Mouse (Mus musculus) heart, postnatal 10 days (tissue): ENCODE data around the gene Irf6. TPM values are rescaled to one million over a fixed set of nuclear protein-coding genes. Genes with fewer than 3 reads are reported as not detected.

Experiments used
- DNase-seq, 2 experiments: peaks; one replicate each; pipeline ENCODE4 v3.0.0; 2021
- intact Hi-C: fragments of 180-260 bp; cut with DNase I; formaldehyde crosslinking; loops from one replicate; pipeline ENCODE4 v1.15.1; 2025
- total RNA-seq, 2 experiments: library from RNA; stranded (reverse); gene quantifications; 2 replicates each; pipeline ENCODE4 v1.2.3; 2021

Irf6 gene
- total RNA-seq, 2 experiments from 2014 or later, result 4.1 to 4.6 TPM

DNA sequence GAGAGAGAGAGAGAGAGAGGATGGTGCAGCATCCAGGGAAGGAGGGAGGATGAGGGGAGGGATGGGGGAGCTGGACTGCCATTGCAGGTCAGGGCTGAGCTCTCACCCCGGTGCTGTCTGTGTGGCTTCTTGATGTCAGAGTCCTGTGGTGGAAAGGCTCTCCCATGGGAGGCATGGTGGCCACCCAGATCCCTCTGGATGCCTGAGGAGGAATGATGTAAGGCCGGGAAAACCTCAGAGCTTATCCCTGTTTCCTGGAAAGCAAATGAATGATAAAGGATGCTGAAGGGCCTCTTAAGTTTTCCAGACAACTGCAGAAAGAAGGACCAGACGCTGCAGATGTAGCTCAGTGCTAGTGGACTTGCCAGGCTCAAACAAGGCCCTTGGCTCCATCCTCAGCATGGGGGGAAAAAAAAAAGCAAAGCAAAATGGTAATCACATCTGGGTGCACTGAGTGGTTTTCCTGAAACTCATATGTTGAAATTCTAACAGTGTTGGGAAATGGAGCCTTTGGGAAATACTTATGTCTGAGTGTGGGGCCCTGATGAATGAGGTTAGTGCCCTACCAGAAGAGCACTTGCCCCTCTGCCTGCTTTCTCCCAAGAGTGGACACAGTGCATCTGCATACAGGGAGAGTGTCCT, 42.4 kb downstream of the Irf6 start:
- intact Hi-C loops, result loop anchor here (10.0 kb wide), 1 partner anchor 190 kb away; no protein-coding TSS in a partner anchor

DNA sequence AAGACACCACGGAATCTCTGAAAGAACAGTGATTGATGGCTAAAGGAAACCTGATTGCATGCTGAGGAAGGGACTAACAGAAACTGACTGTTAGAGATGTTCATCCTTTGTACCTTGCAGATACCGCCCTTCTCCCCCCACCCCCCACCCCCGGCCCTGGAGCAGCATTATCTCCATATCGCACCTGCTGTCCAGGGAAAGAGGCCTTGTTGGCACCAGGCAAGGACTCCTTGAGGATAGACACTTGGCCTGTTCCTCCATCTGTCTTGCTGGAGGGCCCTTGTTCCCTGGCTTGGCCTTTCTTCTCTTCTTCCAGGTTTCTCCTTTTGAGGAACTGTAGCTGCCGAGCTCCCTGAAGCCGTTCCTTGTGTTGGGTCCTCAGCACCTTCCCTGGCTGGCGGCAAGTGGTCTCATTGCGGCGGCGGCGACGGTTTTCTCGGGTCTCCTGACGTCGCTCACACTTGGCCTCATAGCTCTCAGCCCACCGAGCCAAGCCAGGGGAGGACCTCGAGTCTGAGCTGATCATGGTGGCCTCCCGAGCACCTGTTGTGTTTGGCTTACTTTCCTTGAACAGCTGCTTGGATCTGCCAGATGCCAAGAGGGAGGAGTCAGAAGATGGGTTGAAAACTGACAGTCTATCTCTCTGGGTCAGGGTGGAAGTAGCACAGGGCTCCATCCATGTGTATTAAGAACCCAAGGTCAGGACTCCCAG, 44.7 kb downstream of the Irf6 start:
- DNase-seq, result peak; percentile 21 to 39
- intact Hi-C loops, result loop anchor here (10.0 kb wide), 1 partner anchor 193 kb away; no protein-coding TSS in a partner anchor

More for the DNA sequence above, 42.4 kb downstream of the Irf6 start:
- DNase-seq, result peak in 1 of 2 experiments; percentile 25

DNA sequence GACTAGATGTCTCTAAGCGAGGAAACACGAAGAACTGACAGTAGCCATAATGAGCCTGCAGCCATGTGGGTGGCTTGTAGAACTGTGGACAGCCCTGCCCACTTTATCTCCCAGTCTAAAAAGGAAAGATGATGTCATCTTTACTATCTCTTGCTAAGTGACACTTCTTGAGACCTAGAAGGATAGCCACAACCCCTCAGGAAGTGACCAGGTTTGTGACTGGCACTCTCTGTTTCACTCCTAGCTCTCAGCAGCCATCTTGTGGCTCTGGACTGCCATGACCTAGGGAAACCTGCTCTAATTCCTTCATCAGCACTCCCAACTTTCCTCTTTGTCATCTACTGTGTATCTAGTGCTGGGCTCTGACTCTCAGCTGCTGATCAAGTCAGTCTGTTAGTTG, 45.4 kb downstream of the Irf6 start:
- DNase-seq, result peak in 1 of 2 experiments; percentile 26
- intact Hi-C loops, result loop anchor here (10.0 kb wide), 1 partner anchor 194 kb away; no protein-coding TSS in a partner anchor

DNA sequence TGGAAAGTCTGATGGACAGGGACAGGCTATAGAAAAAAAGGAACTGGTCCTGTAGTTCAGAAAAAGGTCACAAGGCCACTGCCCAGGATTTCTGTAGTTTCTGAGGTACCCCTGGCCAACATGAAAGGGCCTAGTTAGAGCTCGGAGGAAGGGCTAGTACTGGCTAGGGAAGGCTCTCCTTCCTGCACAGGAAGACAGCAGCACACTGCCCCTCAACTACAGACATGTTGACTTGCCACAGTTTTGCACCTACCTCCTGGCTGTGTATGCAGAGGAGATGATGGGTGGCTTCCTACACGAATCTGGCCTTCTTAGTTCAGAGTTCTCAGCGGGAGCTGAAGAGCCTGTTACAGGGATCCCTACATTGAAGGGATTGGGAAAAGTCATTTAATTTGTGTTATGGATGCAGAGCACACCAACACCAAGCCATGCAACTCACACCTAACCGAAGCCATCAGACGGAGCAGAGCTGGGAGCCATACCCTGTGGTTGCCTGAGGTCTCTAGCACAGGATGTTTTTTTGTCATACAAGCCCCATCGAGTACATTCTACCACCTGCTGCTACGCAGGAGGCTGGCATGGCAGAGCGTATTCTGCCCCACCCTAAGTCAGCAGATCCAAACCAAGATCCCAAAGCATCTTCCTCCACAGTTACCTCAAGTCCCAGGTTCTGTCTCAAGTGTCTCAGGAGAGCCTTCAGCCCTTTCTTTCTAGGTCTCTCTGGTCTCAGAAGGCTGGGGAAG, 47.9 kb downstream of the Irf6 start:
- no peak for DNase-seq
- intact Hi-C loops, result no loop called here

DNA sequence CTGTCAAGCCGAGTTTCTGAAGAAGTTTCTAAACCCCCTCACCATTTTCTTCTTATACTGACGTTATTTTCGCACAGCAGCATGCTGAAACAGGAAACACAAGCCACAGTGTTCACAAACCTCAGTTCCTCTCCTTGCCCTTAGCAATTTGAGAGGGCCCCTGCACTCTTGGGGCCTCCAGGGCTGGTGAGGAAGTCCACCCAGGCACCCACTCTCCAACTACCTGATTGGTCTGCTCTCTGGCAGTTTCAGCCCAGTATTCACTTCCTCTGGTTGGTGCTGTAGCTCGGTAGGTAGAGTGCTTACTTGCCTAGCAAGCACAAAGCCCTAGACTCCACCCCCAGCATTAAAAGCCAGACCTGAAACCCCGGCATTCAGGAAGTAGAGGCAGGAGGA, 48.5 kb downstream of the Irf6 start, which contains the start of gene Traf3ip3:
Traf3ip3 (minus strand) TSS at position 321 of the 396 bp plus-strand sequence.
- DNase-seq, result peak; percentile 18 to 37
- intact Hi-C loops, result no loop called here

DNA sequence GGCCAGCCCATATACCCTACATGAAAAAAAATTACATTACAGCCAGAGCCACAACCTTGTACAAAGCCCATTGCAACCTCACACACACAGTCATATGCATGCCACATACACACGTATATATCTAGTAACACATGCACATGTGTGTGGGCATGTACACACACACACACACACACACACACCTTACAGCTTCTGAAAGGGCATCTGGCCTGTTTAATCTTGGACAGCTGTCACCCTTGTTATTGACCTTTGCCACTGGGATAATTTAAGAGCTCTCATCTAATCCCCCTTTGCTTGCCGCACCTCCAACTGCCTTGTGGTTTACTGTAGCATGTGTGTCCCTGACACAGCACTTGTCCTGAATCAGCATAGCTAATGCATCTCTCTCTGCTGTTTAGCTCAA, 50.9 kb downstream of the Irf6 start:
- DNase-seq, result no peak
- intact Hi-C loops, result no loop called here

DNA sequence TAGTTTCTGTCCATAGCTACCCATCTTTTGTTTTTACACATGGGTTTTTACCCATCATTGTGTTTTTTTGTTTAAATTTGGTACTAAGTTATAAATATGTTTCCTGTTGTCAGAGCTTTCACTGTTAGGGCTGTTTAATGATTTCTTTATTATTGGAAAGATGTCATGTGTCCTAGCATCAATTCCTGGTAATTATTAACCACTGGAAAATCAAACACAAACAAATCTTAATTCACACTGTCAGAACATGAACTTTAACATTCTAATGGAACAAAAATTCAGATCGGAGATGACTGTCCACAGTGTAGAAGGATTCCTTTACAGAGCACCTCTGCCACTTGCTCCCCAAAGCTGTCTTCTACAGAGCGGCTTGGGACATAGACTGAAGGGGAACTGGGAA, 52.5 kb downstream of the Irf6 start:
- DNase-seq, result no peak
- intact Hi-C loops, result loop anchor here (5.0 kb wide), 1 partner anchor 172 kb away; no protein-coding TSS in a partner anchor

DNA sequence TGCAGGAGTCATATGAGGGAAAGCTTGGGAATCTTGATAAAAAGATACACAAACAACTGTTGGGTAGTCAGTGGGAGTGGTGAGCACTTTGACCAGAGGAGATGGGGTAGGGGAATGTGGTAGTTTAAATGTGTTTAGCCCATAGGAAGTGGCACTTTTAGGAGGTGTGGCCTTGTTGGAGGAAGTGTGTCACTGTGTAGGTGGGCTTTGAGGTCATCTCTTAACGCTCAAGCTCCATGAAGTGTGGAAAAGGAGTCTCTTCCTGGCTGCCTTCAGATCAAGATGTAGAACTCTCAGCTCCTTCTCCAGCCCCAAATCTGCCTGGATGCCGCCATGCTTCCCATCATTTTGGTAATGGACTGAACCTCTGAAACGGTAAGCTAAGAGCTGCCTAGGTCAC, 54.6 kb downstream of the Irf6 start, which contains the start of gene Lamb3:
Lamb3 (plus strand) TSS at position 197 of the 400 bp plus-strand sequence.
- DNase-seq, result no peak
- intact Hi-C loops, result loop anchor here (5.0 kb wide), 1 partner anchor 170 kb away; no protein-coding TSS in a partner anchor

DNA sequence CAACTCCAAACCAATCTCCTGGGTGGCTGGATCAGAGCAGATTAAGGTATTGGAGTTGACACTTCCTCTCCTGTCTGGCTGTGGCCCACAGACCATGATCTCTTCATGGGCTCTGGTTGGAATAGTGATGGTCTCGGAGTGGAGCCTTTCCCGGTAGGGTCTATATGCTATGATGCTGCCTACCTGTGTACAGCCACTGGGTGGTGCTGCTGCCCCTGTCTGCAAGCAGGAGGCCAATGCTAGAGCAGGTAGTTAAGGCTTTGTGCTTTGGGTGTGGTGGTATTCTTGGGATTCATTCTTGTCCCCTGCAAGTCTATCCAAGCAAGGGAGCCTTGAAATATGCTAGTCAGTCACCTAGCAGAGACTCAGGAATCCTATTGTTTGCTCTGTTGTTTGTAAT, 55.3 kb downstream of the Irf6 start:
- intact Hi-C loops, result loop anchor here (1.0 to 5.0 kb wide), 3 partner anchors 47 to 169 kb away; no protein-coding TSS in a partner anchor
- peak; percentile 65 to 68 for DNase-seq

DNA sequence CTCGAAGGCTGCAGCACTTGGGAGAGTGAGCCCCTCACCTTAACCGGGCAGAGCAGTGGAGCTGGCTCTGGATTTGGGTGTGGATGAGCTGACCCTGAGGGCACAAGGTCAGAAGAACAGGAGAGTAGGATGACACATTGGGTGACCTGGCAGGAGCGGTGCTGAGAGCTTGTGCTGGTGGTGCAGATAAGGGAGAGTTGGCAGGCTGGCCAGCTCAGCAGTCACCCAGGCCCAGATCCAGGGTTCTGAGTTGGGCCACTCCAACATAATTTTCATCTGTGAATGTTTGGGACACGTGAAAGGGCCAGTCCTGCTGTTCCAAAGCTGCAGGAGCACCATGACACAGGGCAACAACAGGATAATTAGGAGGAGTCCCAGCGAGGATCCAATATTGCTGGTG, 58.5 kb downstream of the Irf6 start:
- DNase-seq, result peak; percentile 34 to 42
- intact Hi-C loops, result no loop called here

DNA sequence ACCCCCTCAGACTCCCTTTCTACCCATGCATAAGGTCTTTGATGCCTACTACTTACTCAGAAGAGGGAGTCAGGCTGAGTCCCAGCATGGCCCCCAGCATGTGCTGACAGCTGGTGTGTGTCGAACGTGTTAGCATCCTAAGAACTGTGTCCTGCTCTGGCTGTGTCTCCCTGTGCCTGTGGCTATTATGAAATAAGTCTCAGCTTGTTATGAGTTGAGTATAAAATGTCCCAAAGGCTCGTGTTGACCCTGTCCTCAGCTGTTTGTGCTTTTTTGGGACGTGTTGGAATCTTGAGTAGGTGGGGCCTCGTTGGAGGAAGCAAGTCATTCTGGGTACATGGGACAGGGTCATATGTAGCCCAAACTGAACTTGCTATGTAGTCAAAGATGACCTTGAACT, 61.1 kb downstream of the Irf6 start:
- intact Hi-C loops, result no loop called here
- DNase-seq, result no peak

DNA sequence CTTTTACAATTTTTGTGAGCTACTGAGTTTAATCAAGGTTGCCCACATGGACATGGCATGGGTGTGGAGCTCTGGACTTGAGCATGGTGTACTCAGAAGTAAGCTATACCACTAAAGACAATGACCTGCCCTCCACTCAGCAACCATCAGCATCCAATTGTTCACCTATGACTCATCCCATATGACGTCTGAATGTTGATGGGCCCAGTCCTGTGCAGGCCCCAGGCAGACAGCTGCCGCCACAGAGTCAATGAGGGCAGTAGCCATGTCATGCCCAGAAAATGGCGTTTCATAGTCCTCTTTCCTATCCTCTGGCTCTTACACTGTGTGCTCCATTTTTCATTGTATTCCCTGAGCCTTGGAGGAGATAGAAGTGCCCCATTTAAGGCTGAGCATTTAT, 63.1 kb downstream of the Irf6 start:
- intact Hi-C loops, result no loop called here
- no peak for DNase-seq

DNA sequence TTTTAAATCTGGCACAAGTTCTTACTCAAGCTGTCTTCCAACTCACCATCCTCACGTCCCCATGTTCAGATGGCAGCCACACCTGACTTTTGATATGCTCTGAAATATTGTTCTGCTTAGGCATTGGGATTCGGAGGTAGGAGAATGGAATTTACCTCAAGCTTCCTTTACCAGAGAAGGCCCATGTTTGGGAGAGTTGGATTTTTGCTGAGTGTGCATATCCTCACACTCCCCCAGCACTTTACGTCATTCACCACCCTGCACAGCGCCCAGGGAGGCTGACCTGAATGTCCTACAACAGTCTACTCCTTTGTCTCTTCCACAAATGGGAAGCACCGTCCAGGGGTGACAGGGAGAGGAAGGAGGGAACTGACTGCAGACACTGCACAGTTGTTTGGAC, 67.5 kb downstream of the Irf6 start:
- intact Hi-C loops, result no loop called here
- no peak for DNase-seq

Other genes with a start within 250 kb of the Irf6 start
- under 1 TPM; 0.12 to 0.15 TPM for gene Syt14, start 117.3 kb upstream of the Irf6 start, total RNA-seq
- 10 to 100 TPM in 1 of 2 experiments, 1 to 10 TPM in 1; 7.0 to 10.8 TPM for gene Diexf, start 22.8 kb upstream of the Irf6 start, total RNA-seq
- 1 to 10 TPM; 5.5 to 6.1 TPM for gene A130010J15Rik, start 14.9 kb downstream of the Irf6 start, total RNA-seq
- 1 to 10 TPM; 1.6 to 2.6 TPM for gene Traf3ip3, start 48.6 kb downstream of the Irf6 start, total RNA-seq
- 10 to 100 TPM in 1 of 2 experiments, 1 to 10 TPM in 1; 9.0 to 12.2 TPM for gene Lamb3, start 54.6 kb downstream of the Irf6 start, total RNA-seq
- 1 to 10 TPM; 1.1 to 1.3 TPM for gene Hsd11b1, start 111.0 kb downstream of the Irf6 start, total RNA-seq
- gene G0s2, start 120.1 kb downstream of the Irf6 start, total RNA-seq, result 10 to 100 TPM; 51.2 to 51.4 TPM
- 1 to 10 TPM; 1.4 to 1.6 TPM for gene Camk1g, start 217.2 kb downstream of the Irf6 start, total RNA-seq